Mouse (Mus musculus) right cerebral cortex, adult 2 months (tissue): Measurements from ENCODE around the gene Dnajc5.
A peak's percentile ranks its signal among the peaks of the same experiment; 100 is the strongest.

Experiments
- DNase-seq, 2 experiments: peaks; one replicate each; pipeline ENCODE4 v3.0.0; 2021 to 2022; ENCODE audit warnings: low spot score in 2 of 2

The Dnajc5 gene

DNA sequence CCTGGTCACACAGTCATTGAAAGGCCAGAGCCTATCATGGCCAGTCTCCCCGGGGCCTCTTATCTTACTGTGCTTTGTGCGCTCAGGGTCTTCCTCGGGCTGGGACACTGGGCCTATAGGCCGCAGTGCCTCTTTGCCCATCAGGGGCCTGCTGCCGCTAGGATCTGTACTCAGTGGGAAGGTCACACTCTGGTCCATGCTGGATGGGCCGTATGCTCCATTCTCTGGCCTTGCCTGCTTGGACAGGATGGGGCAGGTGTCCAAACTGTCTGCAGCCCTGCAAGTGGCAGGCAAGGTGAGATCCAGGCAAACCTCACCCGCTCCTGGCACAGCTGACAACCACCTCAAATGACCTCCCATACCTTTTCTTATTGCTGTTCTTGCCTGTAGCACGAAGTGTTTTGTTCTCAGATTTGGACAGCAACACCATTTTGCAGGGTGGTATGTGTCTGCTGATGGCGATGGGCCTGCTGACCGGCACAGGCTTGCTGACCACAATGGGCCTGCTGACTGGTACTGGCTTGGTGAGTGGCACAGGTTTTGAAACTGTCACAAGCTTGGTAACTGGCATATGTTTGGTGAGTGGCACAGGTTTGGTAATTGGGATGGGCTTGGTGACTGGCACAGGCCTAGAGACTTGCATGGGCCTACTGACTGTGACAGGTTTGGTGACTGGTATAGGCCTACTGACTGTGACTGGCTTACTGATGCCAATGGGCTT is 68.9 kb downstream of the Dnajc5 start:
- no peak for DNase-seq

DNA sequence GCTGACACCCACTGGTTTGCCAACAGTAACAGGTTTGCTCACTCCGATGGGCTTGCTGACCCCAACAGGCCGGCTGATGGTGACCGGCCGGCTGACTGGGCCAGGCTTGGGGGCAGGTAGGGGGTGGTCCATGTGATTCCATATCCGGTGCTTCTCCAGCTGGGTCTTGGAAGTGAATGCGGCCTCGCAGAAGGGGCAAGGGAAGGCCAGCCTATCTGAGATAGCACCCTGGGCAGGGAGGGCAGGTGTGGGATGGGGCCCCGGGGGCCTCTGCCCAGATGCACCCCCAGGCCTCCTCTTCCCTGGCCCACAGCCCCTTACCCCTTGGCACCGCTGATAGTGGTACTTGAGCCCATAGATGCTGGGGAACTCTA is 69.4 kb downstream of the Dnajc5 start:
- DNase-seq = no peak

DNA sequence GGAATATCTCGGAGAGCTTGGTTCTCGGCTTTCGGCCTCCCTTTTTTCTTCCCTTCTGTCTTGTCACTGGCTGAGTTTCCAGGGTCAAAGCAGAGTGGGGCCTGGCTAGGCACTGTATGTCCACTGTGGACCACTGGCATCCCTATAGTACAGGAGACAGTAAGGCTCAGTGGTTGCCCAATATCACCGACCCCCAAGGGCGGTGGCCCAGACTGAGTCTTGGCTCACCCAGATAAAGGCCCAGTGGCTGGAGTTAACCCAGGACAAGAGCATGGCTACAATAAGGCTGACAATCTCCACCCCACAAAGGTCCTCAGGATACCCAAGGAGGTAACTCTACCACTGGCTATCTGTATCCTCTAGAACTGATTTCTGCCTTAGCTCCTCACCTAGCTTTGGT is 70.2 kb downstream of the Dnajc5 start:
- DNase-seq = no peak

DNA sequence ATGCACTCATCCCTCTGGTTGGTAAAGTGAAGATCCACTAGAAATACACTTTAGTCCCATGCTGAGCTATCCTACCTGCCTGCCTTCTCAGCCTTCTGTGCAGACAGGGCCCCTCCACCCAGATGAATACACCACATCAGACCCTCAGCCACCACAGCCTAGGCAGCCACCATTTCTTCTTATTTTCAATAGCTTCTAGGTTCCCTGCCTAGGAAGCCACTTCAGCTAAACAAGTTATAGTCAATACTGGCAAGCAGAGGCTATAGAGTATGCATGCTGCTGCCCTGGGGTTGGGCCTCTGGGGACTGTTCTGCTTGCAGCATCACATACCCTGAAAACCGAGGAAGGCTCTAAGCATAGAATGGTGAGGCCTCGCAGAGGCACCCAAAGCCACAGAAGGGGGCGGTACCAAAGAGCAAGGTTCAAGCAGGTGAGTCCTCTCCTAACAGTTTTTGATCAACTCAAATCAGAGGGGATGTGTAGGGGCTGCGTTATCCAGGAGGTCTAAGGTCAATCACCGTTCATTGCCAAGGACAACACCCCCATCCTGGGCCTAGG is 71.3 kb downstream of the Dnajc5 start, which contains the start of gene Prpf6:
Prpf6 (plus strand) TSS at position 341 of the 558 bp plus-strand sequence.
- DNase-seq = no peak

DNA sequence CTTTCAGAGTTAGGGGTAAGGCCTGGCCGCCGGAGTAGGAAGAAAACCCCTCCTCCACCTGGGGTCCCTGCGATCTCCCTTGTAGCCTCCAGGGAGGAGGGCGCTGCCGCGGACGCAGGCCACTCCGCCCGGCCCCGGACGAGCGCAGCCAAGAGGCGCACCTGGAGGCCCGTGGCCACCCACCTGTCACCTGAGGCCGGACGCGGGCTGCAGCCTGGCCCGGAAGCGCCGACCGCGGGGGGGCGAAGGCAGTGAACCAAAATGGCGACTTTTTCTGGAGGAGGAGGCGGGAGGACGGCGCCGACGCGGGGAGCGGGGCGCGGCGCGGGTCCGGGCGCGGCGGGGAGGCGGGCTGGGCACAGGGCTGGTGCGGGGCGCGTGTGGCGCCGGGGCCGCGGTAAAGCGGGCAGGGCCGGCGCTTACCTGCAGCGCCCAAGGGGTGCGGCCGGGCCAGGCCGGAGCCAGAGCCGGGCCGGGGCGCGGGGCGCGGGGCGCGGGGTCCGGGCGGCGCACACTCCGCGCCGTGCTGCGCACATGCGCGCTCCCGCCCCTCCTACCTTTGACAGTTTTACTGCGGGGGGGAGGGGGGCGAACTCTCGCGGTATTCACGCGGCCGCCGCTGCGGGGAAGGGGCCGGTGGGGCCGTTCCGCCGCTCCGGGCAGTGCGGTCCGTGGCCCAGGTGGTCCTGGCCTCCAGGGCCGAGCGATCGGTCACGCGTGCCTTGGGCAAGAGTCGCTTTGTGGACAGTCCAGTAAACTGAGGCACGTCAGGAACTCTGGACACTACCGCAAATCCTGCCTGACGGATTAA is 72.2 kb downstream of the Dnajc5 start, which contains the start of gene Zfp512b:
Zfp512b (minus strand) TSS at position 573 of the 811 bp plus-strand sequence.
- DNase-seq = peak in 1 of 2 experiments; percentile 67

DNA sequence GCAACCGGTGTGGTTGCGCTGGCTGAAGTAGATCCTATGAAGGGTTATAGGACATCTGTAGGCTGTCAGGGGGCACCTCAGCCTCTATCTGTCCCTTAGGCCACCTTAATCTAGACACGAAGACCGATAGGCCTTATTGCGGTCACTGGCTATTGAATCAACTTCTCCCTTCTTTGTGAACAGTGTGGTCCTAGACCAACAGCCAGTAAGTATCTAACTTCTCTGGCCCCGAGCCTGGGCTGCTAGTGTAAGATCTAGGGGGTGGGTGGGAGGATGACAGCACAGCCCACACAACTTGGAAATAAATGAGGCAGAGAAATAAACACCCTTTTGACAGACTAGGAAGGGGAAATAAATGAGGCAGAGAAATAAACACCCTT is 72.7 kb downstream of the Dnajc5 start:
- DNase-seq = peak in 1 of 2 experiments; percentile 67

DNA sequence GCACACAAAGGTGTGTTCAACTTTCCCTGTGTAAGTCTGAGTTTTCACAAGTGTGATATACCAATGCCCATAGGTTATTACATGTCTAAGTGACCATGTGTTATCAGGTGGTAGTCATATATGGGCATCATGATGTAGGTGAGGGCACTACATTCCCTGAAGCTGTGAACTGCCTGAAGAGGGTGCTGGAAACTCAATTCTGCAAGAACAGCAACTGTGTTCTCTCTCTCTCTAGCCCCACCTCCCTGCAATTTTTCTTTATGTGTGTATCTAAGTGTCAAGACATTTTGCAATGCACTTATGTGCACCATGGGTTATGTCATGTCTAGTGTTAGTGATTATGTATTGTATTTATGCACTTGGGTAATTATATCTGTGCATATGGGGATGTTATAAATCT is 73.7 kb downstream of the Dnajc5 start:
- DNase-seq = no peak

DNA sequence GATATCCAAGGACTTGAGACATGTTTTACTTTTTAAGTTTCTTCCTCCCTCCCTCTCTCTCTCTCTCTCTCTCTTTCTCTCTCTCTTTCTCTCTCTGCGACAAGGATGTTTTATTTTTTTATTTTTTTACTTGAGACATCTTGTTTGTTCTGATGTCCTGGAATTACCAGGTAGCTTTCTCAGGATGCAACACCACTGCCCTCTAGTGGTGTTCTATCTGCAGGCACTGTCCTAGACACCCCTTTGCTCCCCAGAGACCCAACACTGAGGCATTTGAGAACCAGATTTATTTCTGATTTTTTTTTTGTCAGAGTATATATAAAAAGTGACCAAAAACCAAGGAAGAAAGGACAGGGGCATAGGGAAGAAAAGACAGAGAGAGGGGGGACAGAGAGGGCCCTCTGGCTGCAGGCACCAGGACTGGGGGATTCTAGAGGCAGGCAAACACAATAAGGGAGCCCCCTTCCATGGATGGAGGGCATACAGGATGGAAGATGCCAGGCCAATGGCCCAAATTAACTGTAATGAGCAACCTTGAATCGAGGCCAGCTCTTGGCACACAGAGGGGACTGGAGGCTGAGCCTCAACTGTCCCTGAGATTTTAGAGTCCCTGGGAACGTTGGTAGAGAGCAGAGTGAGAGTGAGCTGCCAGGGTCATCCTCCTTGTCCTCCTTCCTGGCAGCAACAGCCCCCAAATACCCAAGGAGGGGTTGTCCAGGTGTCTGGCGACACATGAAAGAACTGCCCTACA is 74.8 kb downstream of the Dnajc5 start:
- peak in 1 of 2 experiments; percentile 56 for DNase-seq

DNA sequence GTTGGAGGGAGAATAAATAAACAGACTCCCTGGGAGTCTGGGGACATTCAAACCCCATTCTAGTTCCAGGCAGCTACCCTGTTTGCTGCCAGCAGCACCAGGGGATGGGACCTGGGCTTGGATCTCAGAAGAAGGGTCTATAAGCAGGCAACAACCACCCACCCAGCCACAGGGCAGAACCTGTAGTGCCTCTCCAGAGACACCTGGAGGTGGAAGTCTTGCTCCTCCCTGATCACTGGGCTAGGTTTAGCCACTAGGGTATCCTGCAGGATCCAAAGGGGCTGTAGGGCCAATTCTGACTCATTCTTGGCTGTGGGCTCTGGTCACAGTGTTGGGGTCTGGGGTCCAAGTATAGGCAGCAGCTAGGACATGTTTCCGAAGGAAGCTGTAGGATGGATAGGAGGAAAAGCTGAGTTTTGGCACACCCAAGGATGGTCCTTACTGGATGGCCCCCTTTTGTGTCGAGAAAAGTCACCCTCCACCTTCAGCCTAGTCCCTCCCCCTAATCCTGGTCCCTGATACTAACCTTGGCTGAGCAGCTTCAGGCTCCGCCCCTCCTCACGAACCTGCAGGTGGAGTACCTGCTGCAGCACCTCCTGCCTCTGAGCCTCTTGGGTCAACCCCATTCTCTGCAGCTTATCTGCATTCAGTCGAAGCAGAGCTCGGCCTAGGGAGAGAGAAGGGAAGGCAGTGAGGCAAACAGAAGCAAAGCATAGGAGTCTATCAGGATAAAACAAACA is 76.1 kb downstream of the Dnajc5 start:
- no peak for DNase-seq

DNA sequence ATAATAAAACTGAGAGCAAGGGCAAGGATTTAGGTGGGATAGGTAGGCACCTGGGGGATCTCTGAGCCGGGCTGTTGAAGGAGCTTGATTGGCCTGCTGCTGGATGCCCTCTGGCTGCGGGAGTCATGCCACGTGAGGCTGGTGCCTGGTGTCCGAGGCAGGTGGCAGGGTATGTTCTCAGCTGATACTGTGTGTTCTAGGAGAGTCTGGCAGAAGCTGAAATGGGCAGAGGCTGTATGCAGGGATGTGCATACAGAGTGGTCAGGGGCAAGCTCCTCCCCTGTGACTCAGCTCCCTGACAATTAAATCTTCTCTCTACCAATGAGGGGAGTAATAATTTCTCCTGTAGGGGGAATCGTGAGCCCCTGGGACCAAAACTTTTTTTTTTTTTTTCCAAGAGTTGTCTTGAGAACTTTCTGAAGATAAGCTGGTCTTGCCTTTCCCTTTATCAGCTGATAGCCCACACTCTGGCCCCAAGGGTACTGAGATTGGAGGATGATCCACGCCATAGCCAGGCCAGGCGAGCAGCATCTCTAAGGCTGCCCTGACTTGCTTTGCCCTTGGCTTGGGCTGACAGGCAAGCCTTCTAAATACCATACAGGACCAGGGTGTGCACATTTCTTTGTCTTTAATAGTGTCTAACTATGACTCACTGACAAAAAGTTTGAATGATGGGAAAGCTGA is 77.2 kb downstream of the Dnajc5 start:
- DNase-seq = no peak

DNA sequence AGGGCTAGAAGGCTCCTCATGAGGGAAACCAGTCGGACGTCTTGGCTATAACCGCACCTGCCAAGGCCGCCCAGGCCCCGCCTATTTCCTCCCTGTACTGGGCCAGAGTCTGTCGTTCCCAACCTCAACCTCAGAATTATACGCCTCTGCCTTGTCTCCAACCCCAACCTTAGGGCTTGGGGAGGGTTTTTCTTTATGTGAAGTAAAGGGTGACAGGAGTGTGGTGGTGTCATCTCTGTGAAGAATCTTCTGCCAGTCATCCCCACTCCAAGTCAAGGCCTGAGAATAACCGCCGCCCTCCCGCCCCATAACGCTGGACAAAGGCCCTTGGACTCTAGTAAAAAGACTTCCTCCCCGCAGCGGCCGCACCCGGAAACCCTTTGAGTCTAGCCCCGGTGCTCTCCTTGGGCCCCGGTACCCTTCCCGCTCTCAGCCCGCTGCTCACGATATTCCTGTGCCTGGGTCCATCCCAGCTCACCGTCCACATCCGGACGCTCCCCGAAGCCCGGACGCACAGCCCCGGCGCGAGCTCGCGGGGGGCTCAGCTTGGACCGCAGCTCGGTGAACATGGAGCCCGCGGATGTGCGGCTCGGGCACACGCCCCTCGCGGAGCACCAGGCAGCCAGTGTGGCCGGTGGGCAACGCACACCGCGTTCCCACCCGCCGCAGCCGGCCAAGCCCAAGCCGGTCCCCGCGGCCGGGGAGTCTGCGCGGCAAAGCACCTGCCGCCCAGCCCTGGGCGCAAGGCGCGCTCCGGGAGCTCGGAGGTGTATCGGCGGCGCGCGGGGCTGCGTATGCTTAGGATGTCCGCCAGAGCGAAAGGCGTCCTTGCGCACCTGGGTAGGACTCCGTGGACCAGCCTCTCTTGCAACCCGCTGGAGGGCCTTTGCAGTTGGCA is 78.4 kb downstream of the Dnajc5 start, which contains the start of gene Samd10:
Samd10 (minus strand) TSS at position 759 of the 898 bp plus-strand sequence.
- peak; percentile 66 to 76 for DNase-seq

DNA sequence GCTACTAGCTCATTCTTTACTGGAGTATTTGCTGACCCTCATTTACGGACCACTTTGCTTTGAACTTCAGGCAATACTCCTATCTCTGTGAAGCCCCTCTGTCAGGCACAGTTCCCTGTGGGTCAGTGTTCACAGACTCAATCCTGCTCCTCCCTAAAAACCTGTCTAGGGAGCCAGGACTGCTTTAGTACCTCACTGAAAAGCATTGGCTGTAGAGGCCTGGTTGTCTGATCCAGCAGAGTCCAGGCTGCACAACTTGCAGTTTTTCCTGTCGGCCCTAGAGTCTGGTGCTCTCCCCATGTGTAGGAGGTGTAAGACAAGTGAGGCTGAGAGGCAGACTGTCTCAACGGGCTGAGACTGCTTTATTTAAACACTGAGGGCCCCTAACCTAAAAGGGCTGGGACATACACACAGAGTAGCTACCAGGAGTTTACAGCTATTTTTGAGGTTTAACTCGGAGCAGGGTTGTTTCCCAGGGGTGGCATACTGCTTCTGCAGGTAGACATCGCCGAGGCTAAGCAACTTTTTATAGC is 80.0 kb downstream of the Dnajc5 start:
- no peak for DNase-seq

DNA sequence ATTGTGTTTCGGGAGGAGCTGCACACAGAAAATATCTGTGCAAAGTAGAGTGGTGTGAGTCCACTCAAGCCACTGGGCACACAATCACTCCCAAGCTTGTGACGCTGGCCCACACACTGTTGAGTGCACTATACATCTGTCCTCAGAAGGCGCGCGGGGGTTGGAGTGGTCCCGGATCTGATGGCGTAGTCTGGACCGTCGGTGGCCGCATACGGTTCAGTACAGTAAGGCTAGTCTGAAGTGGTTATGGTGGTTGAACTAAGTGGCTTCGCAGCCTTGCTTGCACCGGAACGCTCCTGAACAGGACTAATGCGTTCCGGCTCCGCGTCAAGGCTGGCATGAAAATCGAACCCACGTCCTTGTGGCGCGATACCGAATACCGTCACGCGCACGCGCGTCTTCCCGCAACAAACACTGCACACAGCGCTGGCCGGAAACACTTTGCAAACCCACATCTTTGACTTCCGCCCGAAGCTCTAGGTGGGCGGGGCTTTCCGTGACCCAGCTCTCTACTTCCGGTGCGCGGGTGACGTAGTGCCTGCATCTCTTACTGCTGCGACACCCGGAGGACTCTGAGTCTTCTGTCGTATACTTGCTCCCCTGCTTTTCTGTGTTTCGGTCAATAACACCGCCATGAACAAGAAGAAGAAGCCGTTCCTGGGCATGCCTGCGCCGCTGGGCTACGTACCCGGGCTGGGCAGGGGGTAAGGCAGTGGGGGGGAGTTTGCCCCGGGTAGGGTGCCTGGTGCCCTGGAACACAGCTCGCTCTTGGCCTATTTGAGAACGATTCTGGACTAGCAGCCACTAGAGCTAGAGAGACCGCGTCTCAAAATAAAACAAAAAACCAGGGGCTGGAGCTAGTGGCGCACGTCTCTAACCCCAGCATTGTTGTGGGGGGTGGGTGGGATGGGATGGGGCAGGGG is 80.8 kb downstream of the Dnajc5 start:
- peak; percentile 98 to 99 for DNase-seq

DNA sequence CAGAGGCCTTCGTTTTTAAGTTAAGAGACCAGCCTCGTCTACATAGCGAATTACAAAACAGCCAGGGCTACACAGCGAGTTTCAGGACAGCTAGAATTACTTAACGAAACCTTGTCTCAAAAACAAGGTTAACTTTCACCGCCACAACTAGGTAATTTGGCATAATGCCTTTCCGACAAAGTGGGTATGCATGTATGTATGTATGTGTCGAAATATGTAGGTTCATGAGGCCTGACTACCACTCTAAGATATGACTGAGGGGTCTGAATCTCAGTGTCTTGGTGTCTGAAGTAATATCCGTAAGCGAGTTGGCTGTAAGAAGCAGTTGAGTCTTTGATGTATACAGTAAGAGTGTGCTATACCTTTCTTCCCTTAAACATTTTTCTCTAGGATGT is 81.5 kb downstream of the Dnajc5 start:
- no peak for DNase-seq

DNA sequence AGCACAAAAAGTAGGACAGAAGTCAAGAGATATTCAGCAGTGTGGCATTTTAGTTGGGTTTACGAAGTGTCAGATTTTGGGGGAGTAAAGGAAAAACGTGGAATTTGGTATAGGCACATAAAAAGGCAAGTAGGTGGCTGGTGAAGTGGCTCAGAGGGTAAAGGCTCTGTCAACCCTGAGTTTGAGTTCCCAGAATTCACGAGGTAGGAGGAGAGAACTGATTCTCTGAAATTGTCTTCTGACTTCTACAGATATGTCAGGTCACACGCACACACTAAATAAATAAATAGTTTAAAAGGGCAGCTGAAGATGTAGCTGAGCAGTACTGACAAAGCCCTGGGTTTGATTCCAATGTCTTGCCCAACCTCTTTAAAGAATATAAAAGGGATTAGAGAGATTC is 82.1 kb downstream of the Dnajc5 start:
- no peak for DNase-seq
